Mouse (Mus musculus) midbrain, embryonic 11.5 days (tissue): ENCODE measurements around the gene Depdc7. TPM values are rescaled to one million over a fixed set of nuclear protein-coding genes. Genes with fewer than 3 reads are reported as not detected.

Experiments
- ATAC-seq: fragments of 200-750 bp; cut with Nextera tagmentation; 2 replicates; pipeline ENCODE4 v1.8.0; 2017; ENCODE audit warnings: moderate TSS enrichment, moderate library complexity; ENCODE audit not compliant: low FRiP score
- DNase-seq: peaks from one replicate; pipeline ENCODE4 v3.0.0; 2015; ENCODE audit warnings: low spot score; ENCODE audit errors: missing footprints
- H3K27ac ChIP-seq: fragments of 300-500 bp; sonication (generic); 2 replicates; pipeline ENCODE4 v1.5.1; 2014; ENCODE audit warnings: low read depth, low read length
- H3K27me3 ChIP-seq: fragments of 300-500 bp; sonication (generic); 2 replicates; pipeline ENCODE4 v1.6.1; 2014; ENCODE audit warnings: mild to moderate bottlenecking, low read length, moderate library complexity, mixed read lengths; ENCODE audit not compliant: control insufficient read depth, insufficient read depth
- H3K36me3 ChIP-seq: fragments of 300-500 bp; sonication (generic); 2 replicates; pipeline ENCODE4 v1.6.1; 2014; ENCODE audit warnings: mild to moderate bottlenecking, low read length, moderate library complexity, mixed read lengths; ENCODE audit not compliant: control insufficient read depth, insufficient read depth
- H3K4me1 ChIP-seq: fragments of 300-500 bp; sonication (generic); 2 replicates; pipeline ENCODE4 v1.6.1; 2014; ENCODE audit warnings: low read length; ENCODE audit not compliant: control insufficient read depth, insufficient read depth
- H3K4me2 ChIP-seq: fragments of 300-500 bp; sonication (generic); 2 replicates; pipeline ENCODE4 v1.6.1; 2014; ENCODE audit warnings: mild to moderate bottlenecking, moderate library complexity
- H3K4me3 ChIP-seq: fragments of 300-500 bp; sonication (generic); 2 replicates; pipeline ENCODE4 v1.5.1; 2014; ENCODE audit warnings: low read depth, low read length
- H3K9ac ChIP-seq: fragments of 300-500 bp; sonication (generic); 2 replicates; pipeline ENCODE4 v1.6.1; 2014; ENCODE audit warnings: low read length
- H3K9me3 ChIP-seq: fragments of 300-500 bp; sonication (generic); 2 replicates; pipeline ENCODE4 v1.6.1; 2016; ENCODE audit warnings: low read length; ENCODE audit not compliant: control insufficient read depth
- WGBS: fragments of 180-500 bp; shearing (Covaris S2); extraction: QIAGEN DNeasy Blood & Tissue Kit; methylation state at CpG from one replicate; pipeline ENCODE4 v1.1.7; 2014; 5-methylcytosine and 5-hydroxymethylcytosine counted together
- polyA plus RNA-seq: library from polyadenylated mRNA; unstranded; fragments of >200 nt; fragmentation: Nextera tagmentation; extraction: Ambion mirVana; gene quantifications from 2 replicates; pipeline ENCODE4 v1.2.1, GENCODE M21; 2014

The Depdc7 gene
- polyA plus RNA-seq, 1 experiment from 2014 or later, result 4.0 TPM

DNA sequence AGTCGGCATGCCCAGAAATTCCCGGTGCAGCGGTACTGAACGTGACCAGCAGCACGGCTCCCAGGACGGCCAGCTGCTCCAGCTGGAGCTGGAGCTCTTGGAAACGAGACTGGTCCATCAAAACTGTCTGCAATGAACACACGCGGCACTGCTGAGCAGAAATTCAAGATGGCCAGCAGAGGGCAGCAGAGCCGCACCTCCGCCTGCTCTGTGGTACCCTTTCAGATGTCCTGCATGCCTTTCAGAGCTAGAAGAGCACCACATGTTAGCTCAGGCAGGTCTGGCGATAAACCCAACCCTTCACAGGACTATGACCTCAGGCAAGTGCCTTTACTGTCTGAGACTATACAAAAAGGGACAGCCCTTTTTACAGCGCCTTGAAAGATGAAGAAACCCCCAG lies 57.3 kb downstream of the Depdc7 start:
- no peak overlapping the region for H3K9ac ChIP-seq
- H3K4me2 ChIP-seq, result no peak overlapping the region
- H3K4me3 ChIP-seq, result no peak overlapping the region
- H3K27ac ChIP-seq, result no peak overlapping the region
- H3K9me3 ChIP-seq, result no peaks in the 10 kb centered on the region
- peak; percentile 97 for DNase-seq
- no peaks in the 10 kb centered on the region for H3K27me3 ChIP-seq
- peaks cover 9% of the 10 kb centered on the region for H3K36me3 ChIP-seq
- no peaks in the 10 kb centered on the region for H3K4me1 ChIP-seq
- WGBS, result 13% methylated on average over 13 of the region's 13 CpGs
- ATAC-seq, result peak; percentile 93

DNA sequence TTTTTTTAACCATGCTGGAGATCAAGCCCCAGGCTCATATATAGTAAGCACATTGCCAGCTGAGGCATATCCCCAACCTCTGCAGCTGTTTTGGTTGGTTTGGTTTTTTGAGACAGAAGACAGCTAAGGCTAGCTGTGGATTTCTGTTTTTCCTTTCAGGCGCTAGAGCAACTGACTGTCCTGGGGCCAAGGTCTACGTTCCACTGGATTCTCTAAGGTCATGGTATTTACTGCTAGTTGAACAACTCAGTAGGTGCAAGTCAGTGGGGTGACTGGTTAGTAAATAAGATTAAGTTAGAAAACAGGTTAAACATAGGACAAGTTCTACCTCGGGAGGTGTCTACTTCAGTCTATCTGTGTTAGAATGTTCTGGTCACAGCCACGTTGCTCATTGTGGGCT lies 57.9 kb downstream of the Depdc7 start:
- Histone ChIP-seq H3K4me1 (no peaks in the 10 kb centered on the region), H3K4me3 (no peak overlapping the region)
- WGBS, result 92% methylated on average over 4 of the region's 4 CpGs

DNA sequence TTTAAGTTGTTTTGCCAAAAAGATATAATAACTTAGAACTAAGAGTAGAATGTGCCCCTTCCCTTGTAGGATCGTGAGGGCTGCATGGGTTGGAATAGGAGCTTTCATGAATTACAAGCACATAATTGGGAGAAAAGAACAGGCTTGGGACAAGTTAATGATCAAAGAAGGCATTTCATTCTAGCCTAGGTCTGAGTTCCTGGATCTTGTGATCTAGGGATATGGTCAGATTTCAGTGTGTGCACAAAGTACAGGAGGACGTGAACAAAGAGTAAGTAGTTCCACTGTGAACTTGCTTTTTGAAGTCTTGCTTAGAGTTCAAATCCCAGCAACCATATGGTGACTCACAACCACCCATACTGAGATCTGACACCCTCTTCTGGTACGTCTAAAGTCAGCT lies 65.4 kb downstream of the Depdc7 start:
- WGBS, result 89% methylated on average over 3 of the region's 3 CpGs
- ATAC-seq, result no peak
- Histone ChIP-seq H3K9ac (no peak overlapping the region), H3K27me3 (no peaks in the 10 kb centered on the region), H3K4me2 (no peak overlapping the region), H3K4me1 (no peaks in the 10 kb centered on the region), H3K9me3 (no peaks in the 10 kb centered on the region), H3K27ac (no peak overlapping the region), H3K36me3 (peaks cover 4% of the 10 kb centered on the region; the same call in 1 of the 2 replicates), H3K4me3 (no peak overlapping the region)
- DNase-seq, result no peak

More for the DNA sequence above, 57.9 kb downstream of the Depdc7 start:
- no peak for DNase-seq
- Histone ChIP-seq H3K9me3 (no peaks in the 10 kb centered on the region), H3K9ac (no peak overlapping the region), H3K4me2 (no peak overlapping the region), H3K27ac (no peak overlapping the region), H3K27me3 (no peaks in the 10 kb centered on the region), H3K36me3 (peaks cover 9% of the 10 kb centered on the region)
- no peak for ATAC-seq

Other genes with a start within 250 kb of the Depdc7 start
- gene Hipk3, start 248.4 kb downstream of the Depdc7 start, polyA plus RNA-seq, result 10.7 and 11.3 TPM in 2 replicates
- 94.8 and 106 TPM in 2 replicates for gene Cstf3, start 152.4 kb downstream of the Depdc7 start, polyA plus RNA-seq
- 58.4 and 72.3 TPM in 2 replicates for gene Tcp11l1, start 30.7 kb downstream of the Depdc7 start, polyA plus RNA-seq
- not detected in 2 replicates for gene Pin1rt1, start 26.5 kb downstream of the Depdc7 start, polyA plus RNA-seq
- gene Qser1, start 73.9 kb upstream of the Depdc7 start, polyA plus RNA-seq, result 15.2 and 18.1 TPM in 2 replicates
- 0.22 and 0.37 TPM in 2 replicates for gene Prrg4, start 107.0 kb upstream of the Depdc7 start, polyA plus RNA-seq
- 6.2 and 10.3 TPM in 2 replicates for gene Ccdc73, start 124.9 kb upstream of the Depdc7 start, polyA plus RNA-seq